Mouse (Mus musculus) CH12.LX (cell line): Measurements from ENCODE around the gene Cmas. TPM values are rescaled to one million over a fixed set of nuclear protein-coding genes. Genes with fewer than 3 reads are reported as not detected.

Source experiments
- DNase-seq: peaks from one replicate; pipeline ENCODE4 v3.0.0-alpha.2; 2013; ENCODE audit errors: extremely low read depth
- H3K27ac ChIP-seq: 2 replicates; pipeline ENCODE4 v1.5.1; 2012; ENCODE audit warnings: low read depth, mild to moderate bottlenecking, control low read depth, moderate library complexity; ENCODE audit not compliant: insufficient read depth
- H3K27me3 ChIP-seq: replicated peaks from 2 replicates; pipeline ENCODE3; 2012; ENCODE audit warnings: inconsistent platforms
- H3K36me3 ChIP-seq, 2 experiments: replicated peaks in 1 of 2; 2 replicates each; pipeline versions ENCODE3 to v1.6.1; 2012; ENCODE audit warnings: inconsistent platforms in 1 of 2, low read length in 1 of 2, mild to moderate bottlenecking in 1 of 2, mixed read lengths in 1 of 2, moderate library complexity in 1 of 2; ENCODE audit not compliant: control insufficient read depth in 1 of 2, insufficient read depth in 1 of 2
- H3K4me1 ChIP-seq, 2 experiments: 2 replicates each; pipeline ENCODE4 v1.6.1; 2012; ENCODE audit warnings: inconsistent platforms in 1 of 2, moderate library complexity in 1 of 2; ENCODE audit not compliant: insufficient read depth in 2 of 2, control insufficient read depth in 1 of 2
- H3K4me2 ChIP-seq: 2 replicates; pipeline ENCODE4 v1.6.1; 2012; ENCODE audit warnings: low read depth, mild to moderate bottlenecking, control low read depth; ENCODE audit not compliant: poor library complexity, insufficient read depth, severe bottlenecking
- H3K4me3 ChIP-seq, 3 experiments: fragments of 150-350 bp in 1 of 3; sonication (generic) in 1 of 3; replicated peaks in 1 of 3; 2 replicates each; pipeline versions ENCODE3 to v1.5.1; 2011 to 2012; ENCODE audit warnings: low read depth in 2 of 3, low read length in 2 of 3, mild to moderate bottlenecking in 2 of 3, moderate library complexity in 2 of 3, control low read depth in 1 of 3, improper control_type of control experiment in 1 of 3, inconsistent platforms in 1 of 3, mixed read lengths in 1 of 3; ENCODE audit not compliant: poor library complexity in 1 of 3
- H3K79me2 ChIP-seq: replicated peaks from 2 replicates; pipeline ENCODE4 v1.6.1; 2012; ENCODE audit warnings: mild to moderate bottlenecking, moderate library complexity; ENCODE audit not compliant: control insufficient read depth, poor library complexity, insufficient read depth, severe bottlenecking; ENCODE audit errors: extremely low read depth
- H3K9ac ChIP-seq: 2 replicates; pipeline ENCODE4 v1.6.1; 2012; ENCODE audit warnings: low read depth, mild to moderate bottlenecking, control low read depth, moderate library complexity; ENCODE audit not compliant: insufficient read depth
- H3K9me3 ChIP-seq: replicated peaks from 2 replicates; pipeline ENCODE3; 2012; ENCODE audit warnings: low read length, inconsistent platforms, mixed read lengths
- BHLHE40 ChIP-seq: IDR thresholded peaks from 2 replicates; pipeline ENCODE4 v1.6.1; 2011; ENCODE audit warnings: mild to moderate bottlenecking, low read depth, low read length, improper control_type of control experiment
- CHD1 ChIP-seq: IDR thresholded peaks from 2 replicates; pipeline ENCODE4 v1.6.1; 2012; ENCODE audit warnings: low read depth, low read length, improper control_type of control experiment, inconsistent platforms
- CHD2 ChIP-seq: IDR thresholded peaks from 2 replicates; pipeline ENCODE4 v1.6.1; 2011; ENCODE audit warnings: low read length, improper control_type of control experiment
- CTCF ChIP-seq, 2 experiments: IDR thresholded peaks in 1 of 2; conservative IDR thresholded peaks in 1 of 2; 2 replicates each; pipeline ENCODE4 v1.5.1; 2011 to 2012; ENCODE audit warnings: low read depth in 2 of 2, low read length in 2 of 2, improper control_type of control experiment in 1 of 2, inconsistent platforms in 1 of 2, mild to moderate bottlenecking in 1 of 2, moderate library complexity in 1 of 2
- E2F4 ChIP-seq: IDR thresholded peaks from 2 replicates; pipeline ENCODE4 v1.6.1; 2011; ENCODE audit warnings: low read depth, low read length, improper control_type of control experiment; ENCODE audit not compliant: insufficient replicate concordance
- GABPA ChIP-seq: IDR thresholded peaks from 2 replicates; pipeline ENCODE4 v1.6.1; 2012; ENCODE audit warnings: low read depth, low read length, improper control_type of control experiment, inconsistent platforms; ENCODE audit not compliant: insufficient replicate concordance
- HCFC1 ChIP-seq: IDR thresholded peaks from 2 replicates; pipeline ENCODE4 v1.6.1; 2012; ENCODE audit warnings: low read depth, mild to moderate bottlenecking, inconsistent platforms, low read length, improper control_type of control experiment
- IRF4 ChIP-seq: IDR thresholded peaks from 2 replicates; pipeline ENCODE4 v1.6.1; 2014; ENCODE audit warnings: low read depth, mild to moderate bottlenecking, inconsistent platforms, low read length, improper control_type of control experiment
- JUN ChIP-seq: IDR thresholded peaks from 2 replicates; pipeline ENCODE4 v1.6.1; 2011; ENCODE audit warnings: low read depth, mild to moderate bottlenecking, low read length, improper control_type of control experiment, moderate library complexity; ENCODE audit not compliant: insufficient read depth
- MAFK ChIP-seq: IDR thresholded peaks from 2 replicates; pipeline ENCODE4 v1.6.1; 2011; ENCODE audit warnings: low read length, improper control_type of control experiment; ENCODE audit not compliant: insufficient replicate concordance
- MAX ChIP-seq: IDR thresholded peaks from 2 replicates; pipeline ENCODE4 v1.6.1; 2011; ENCODE audit warnings: low read length, improper control_type of control experiment
- MAZ ChIP-seq: IDR thresholded peaks from 2 replicates; pipeline ENCODE4 v1.6.1; 2012; ENCODE audit warnings: low read depth, mild to moderate bottlenecking, inconsistent platforms, low read length, improper control_type of control experiment, moderate library complexity
- MXI1 ChIP-seq: IDR thresholded peaks from 2 replicates; pipeline ENCODE4 v1.6.1; 2011; ENCODE audit warnings: mild to moderate bottlenecking, low read depth, low read length, improper control_type of control experiment
- PAX5 ChIP-seq: IDR thresholded peaks from 2 replicates; pipeline ENCODE4 v1.6.1; 2012; ENCODE audit warnings: low read length, inconsistent platforms, mixed read lengths
- RAD21 ChIP-seq: IDR thresholded peaks from 2 replicates; pipeline ENCODE4 v1.6.1; 2011; ENCODE audit warnings: low read depth, mild to moderate bottlenecking, low read length, improper control_type of control experiment, moderate library complexity
- RCOR1 ChIP-seq: conservative IDR thresholded peaks from 2 replicates; pipeline ENCODE4 v1.6.1; 2012; ENCODE audit warnings: low read depth, mild to moderate bottlenecking, inconsistent platforms, low read length, improper control_type of control experiment
- TBP ChIP-seq: conservative IDR thresholded peaks from 2 replicates; pipeline ENCODE4 v1.6.1; 2011; ENCODE audit warnings: low read depth, low read length, improper control_type of control experiment
- USF1 ChIP-seq: IDR thresholded peaks from 2 replicates; pipeline ENCODE4 v1.6.1; 2014; ENCODE audit warnings: low read depth, mild to moderate bottlenecking, inconsistent platforms, low read length, improper control_type of control experiment
- ZMIZ1 ChIP-seq: IDR thresholded peaks from 2 replicates; pipeline ENCODE4 v1.6.1; 2012; ENCODE audit warnings: low read depth, mild to moderate bottlenecking, inconsistent platforms, low read length, improper control_type of control experiment
- dilution Hi-C: fragments of 300-500 bp; cut with MboI; formaldehyde crosslinking; loops from 2 replicates; pipeline ENCODE4 v1.14.3; 2020; ENCODE audit warnings: low sequenced_read_pairs; ENCODE audit not compliant: extremely low pct_unique_long_range_greater_than_20kb, extremely low pct_ligation_motif_present
- in situ Hi-C: fragments of 300-500 bp; cut with MboI; formaldehyde crosslinking; loops from 3 replicates; pipeline ENCODE4 v1.14.3; 2019; ENCODE audit warnings: low sequenced_read_pairs, low pct_ligation_motif_present, low pct_unique_long_range_greater_than_20kb, mixed read lengths
- polyA plus RNA-seq: library from polyadenylated mRNA; unstranded; fragments of >175 nt; gene quantifications from 2 replicates; pipeline ENCODE4 v1.2.1, GENCODE M21; 2012; ENCODE audit warnings: low read depth; ENCODE audit not compliant: insufficient read length
- total RNA-seq, 2 experiments: library from RNA; depleted of rRNA; stranded (reverse); fragments of 300-350 nt in 1 of 2; fragments of >200 nt in 1 of 2; gene quantifications; 2 replicates each; pipeline ENCODE4 v1.2.3; 2012 to 2014

Cmas gene
- total and polyA plus RNA-seq, 3 experiments = 39.5 to 63.9 (median 62.4) TPM

DNA sequence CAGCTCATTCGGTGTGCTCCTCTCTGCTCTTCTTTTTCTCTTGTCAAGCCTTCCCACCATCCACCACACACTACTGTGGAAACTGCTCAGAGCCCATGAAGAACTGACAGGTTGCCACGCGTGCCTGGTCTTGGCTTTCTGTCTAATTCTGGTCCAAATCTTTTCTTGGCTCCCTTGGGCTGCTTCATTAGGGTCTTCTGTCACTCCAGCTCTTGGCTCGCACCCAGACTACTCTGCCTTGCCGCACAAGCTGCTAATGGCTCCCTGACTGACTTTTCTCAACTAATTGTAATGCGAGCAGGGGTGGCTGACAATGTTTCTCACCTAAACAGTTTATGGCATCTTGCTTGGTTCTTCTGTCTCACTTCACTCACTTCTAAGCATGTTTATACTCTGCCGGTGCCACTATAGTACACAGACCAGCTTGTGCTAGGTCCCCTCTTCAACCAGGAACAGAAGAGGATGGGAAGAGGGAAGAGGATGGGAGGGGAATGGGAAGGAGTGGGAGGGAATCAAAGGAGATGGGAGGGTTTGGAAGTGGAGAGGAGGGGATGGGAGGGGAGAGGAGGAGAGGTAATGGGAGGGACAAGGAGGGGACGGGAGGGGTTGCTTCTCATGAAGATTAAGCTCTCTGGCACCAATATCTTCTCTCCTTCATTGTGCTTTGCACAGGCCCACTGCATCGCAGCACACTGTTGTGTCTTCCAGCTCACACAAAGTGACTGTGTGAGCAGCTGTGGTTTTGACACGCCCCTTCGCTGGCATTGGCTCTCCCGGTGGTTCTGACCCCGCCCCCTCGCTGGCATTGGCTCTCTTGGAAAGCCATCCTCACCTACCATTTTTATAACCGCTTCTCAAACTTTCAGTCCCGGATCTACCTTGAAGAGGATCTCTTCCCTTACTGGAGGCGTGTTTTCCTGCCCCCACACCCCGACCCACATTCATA lies 31.8 kb downstream of the Cmas start (continued):
- no peak for TF ChIP-seq GABPA
- TF ChIP-seq, all 38 proteins: peak for 0

DNA sequence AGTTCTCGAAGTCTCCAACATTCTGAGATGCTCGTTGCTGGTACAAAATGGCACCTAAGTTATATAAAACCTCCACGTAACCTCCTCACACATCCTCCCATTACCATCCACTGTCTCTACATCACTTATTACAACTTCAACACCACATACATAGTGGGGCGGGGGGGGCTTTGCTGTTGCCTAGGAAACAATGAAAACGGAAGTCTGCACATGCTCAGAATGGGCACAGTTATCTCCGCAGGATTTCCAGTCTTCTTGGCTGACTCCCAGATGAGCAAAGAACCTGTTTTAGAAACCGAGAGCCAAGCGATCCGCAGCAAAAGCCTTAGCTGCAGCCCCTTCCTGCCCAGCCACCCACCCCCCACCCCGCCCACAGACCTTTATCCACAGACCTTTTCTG lies 33.2 kb downstream of the Cmas start:
- H3K27me3 ChIP-seq = no peaks in the 10 kb centered on the region
- in situ Hi-C loops = no loop called here
- peaks cover 0 to 4% of the 10 kb centered on the region in 2 experiments; a peak in 1 of 4 replicates for H3K4me1 ChIP-seq
- DNase-seq = no peak
- no peak for TF ChIP-seq MXI1
- TF ChIP-seq RAD21 = no peak
- TF ChIP-seq IRF4 = no peak
- TF ChIP-seq MAZ = no peak
- TF ChIP-seq E2F4 = no peak
- no peak for TF ChIP-seq CHD1
- no peak for TF ChIP-seq CTCF (conservative IDR thresholded peaks at IDR 0.05 in 1 of 2, IDR thresholded peaks at IDR 0.05 in 1 of 2; ENCODE audit: low read depth in 2 of 2, low read length in 2 of 2)
- no peak for TF ChIP-seq PAX5
- TF ChIP-seq ZMIZ1 = no peak
- no peak for TF ChIP-seq MAFK
- TF ChIP-seq RCOR1 = no peak
- TF ChIP-seq HCFC1 = no peak
- TF ChIP-seq MAX = no peak
- no peak for TF ChIP-seq BHLHE40
- TF ChIP-seq JUN = no peak
- TF ChIP-seq USF1 = no peak
- no peak for TF ChIP-seq TBP
- no peak for TF ChIP-seq GABPA
- TF ChIP-seq CHD2 = no peak
- H3K79me2 ChIP-seq = no peaks in the 10 kb centered on the region
- no peak overlapping the region for H3K4me2 ChIP-seq
- no peak overlapping the region for H3K4me3 ChIP-seq
- H3K27ac ChIP-seq = no peak overlapping the region
- H3K36me3 ChIP-seq = no peaks in the 10 kb centered on the region
- H3K9me3 ChIP-seq = no peaks in the 10 kb centered on the region
- no peak overlapping the region for H3K9ac ChIP-seq
- dilution Hi-C loops = no loop called here
